Mouse (Mus musculus): ENCODE data around the gene Eaf1. TPM values are rescaled to one million over a fixed set of nuclear protein-coding genes. Genes with fewer than 3 reads are reported as not detected.

Eaf1 gene
- total and polyA plus RNA-seq, 2 experiments from 2014 or later = 6.5 to 7.4 TPM

DNA sequence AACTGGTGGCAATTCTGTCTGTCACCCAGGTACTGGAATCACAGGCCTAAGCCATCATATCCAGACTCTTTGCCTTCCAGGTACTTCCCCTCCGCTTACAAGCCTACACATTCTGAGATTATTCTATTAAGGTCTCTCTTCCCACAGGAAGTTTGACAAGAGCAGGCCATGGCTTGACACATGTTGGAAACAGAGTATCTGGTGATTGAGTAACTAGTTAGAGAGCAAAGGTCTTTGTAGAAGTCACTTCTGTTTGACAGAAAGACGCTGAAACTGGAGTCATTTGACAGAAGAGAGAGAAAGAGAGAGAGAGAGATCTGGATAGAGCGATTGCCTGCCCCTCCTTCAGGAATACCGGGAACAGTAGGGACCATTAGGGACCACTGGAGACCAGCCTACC lies 36.6 kb downstream of the Eaf1 start:
- Histone ChIP-seq H3K9ac (replicated peaks; ENCODE audit: low read depth, low read length) (no peak overlapping the region), H3K27me3 (ENCODE audit: control insufficient read depth, insufficient read depth, low read length) (no peaks in the 10 kb centered on the region), H3K4me2 (ENCODE audit: low read depth, low read length) (no peak overlapping the region), H3K9me3 (replicated peaks; ENCODE audit: control insufficient read depth, low read length) (no peaks in the 10 kb centered on the region), H3K4me3 (ENCODE audit: low read depth, low read length) (no peak overlapping the region), H3K36me3 (replicated peaks; ENCODE audit: control insufficient read depth, insufficient read depth, low read length) (peaks cover 19% of the 10 kb centered on the region; the same call in 1 of the 2 replicates), H3K27ac (ENCODE audit: low read depth) (0 out of 2 replicates have a peak overlapping the region, but pooled peaks have one; percentile 64), H3K4me1 (ENCODE audit: control insufficient read depth, insufficient read depth) (no peaks in the 10 kb centered on the region)
- ATAC-seq (ENCODE audit: insufficient read depth, low read depth) (no peak), DNase-seq (ENCODE audit: low spot score) (no peak)
- WGBS = 85% methylated on average over 4 of the region's 4 CpGs
- TF ChIP-seq CTCF (IDR thresholded peaks at IDR 0.05; ENCODE audit: low read depth) = no peak
- no peak for TF ChIP-seq EP300 (IDR thresholded peaks at IDR 0.05; ENCODE audit: low read depth)

DNA sequence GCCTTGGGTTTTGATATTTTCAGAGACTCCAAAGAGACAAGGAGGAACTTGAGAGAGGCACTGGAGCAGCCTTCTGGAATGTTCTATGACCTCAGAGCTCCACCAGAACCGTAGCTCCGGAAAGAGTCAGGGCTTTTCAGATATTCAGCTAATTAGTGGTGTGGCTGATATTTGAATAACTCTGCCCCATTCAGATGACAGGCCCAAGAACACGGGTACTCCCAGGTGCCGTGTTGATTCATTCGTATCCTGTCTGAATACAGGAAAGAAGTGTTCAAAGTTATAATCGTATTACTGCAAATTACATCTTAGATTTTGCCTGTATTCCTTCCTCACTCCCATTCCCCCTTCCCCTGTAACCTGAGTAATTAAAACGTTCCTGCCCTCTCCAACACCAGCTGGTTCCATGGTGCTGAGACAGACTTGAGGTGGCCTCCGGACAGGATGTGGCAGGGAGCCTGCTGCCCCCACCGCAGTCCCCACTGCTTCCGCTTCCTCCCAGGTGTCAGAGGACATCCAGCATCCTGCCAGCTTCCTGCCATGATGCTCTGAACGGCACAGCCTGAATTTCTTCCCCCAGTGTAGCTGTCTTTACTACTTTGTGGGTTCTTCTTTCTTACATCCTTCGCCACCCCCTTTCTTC lies 37.4 kb downstream of the Eaf1 start:
- peak overlapping the region; percentile 64; the same call in 1 of the 2 replicates for H3K27ac ChIP-seq (ENCODE audit: low read depth)
- ATAC-seq (ENCODE audit: insufficient read depth, low read depth) = 0 out of 2 replicates have a peak, but pooled peaks have one; percentile 44

DNA sequence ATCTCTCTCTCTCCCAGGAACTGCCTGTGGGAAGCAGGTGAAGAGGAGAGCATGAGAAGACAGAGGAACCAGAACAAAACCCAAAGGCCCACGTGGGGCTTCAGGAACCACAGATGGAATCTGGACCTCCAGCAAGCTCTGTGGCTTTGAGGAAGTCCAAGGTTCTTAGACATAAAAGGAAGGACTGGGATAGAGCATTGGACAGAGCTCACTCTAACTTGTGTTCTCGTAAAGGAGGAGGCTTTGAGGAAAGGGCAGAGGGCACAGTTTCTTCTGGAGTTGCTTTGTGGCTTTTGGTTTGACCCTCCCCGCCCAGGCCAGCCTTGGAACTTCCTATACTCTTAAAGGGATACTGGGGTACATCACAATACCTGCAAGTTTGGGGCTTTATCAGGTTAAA lies 38.5 kb downstream of the Eaf1 start:
- Histone ChIP-seq H3K36me3 (replicated peaks; ENCODE audit: control insufficient read depth, insufficient read depth, low read length) (peaks cover 25% of the 10 kb centered on the region; the same call in 1 of the 2 replicates), H3K4me2 (ENCODE audit: low read depth, low read length) (no peak overlapping the region), H3K4me1 (ENCODE audit: control insufficient read depth, insufficient read depth) (no peaks in the 10 kb centered on the region), H3K9ac (replicated peaks; ENCODE audit: low read depth, low read length) (no peak overlapping the region), H3K27me3 (ENCODE audit: control insufficient read depth, insufficient read depth, low read length) (no peaks in the 10 kb centered on the region), H3K9me3 (replicated peaks; ENCODE audit: control insufficient read depth, low read length) (no peaks in the 10 kb centered on the region), H3K4me3 (ENCODE audit: low read depth, low read length) (no peak overlapping the region), H3K27ac (ENCODE audit: low read depth) (peak overlapping the region; percentile 64; the same call in 1 of the 2 replicates)
- no peak for TF ChIP-seq CTCF (IDR thresholded peaks at IDR 0.05; ENCODE audit: low read depth)
- TF ChIP-seq EP300 (IDR thresholded peaks at IDR 0.05; ENCODE audit: low read depth) = no peak
- DNase-seq (ENCODE audit: low spot score) (no peak), ATAC-seq (ENCODE audit: insufficient read depth, low read depth) (no peak)
- 64% methylated on average over 3 of the region's 3 CpGs for WGBS

More for the DNA sequence above, 37.4 kb downstream of the Eaf1 start:
- no peaks in the 10 kb centered on the region for H3K27me3 ChIP-seq (ENCODE audit: control insufficient read depth, insufficient read depth, low read length)
- TF ChIP-seq EP300 (IDR thresholded peaks at IDR 0.05; ENCODE audit: low read depth) = no peak
- TF ChIP-seq CTCF (IDR thresholded peaks at IDR 0.05; ENCODE audit: low read depth) = no peak
- no peaks in the 10 kb centered on the region for H3K9me3 ChIP-seq (replicated peaks; ENCODE audit: control insufficient read depth, low read length)
- no peak for DNase-seq (ENCODE audit: low spot score)
- H3K36me3 ChIP-seq (replicated peaks; ENCODE audit: control insufficient read depth, insufficient read depth, low read length) = peaks cover 16% of the 10 kb centered on the region; the same call in 1 of the 2 replicates
- whole genome bisulfite sequencing = 53% methylated on average over 12 of the region's 12 CpGs
- no peaks in the 10 kb centered on the region for H3K4me1 ChIP-seq (ENCODE audit: control insufficient read depth, insufficient read depth)
- no peak overlapping the region for H3K9ac ChIP-seq (replicated peaks; ENCODE audit: low read depth, low read length)
- H3K4me2 ChIP-seq (ENCODE audit: low read depth, low read length) = no peak overlapping the region
- H3K4me3 ChIP-seq (ENCODE audit: low read depth, low read length) = no peak overlapping the region

DNA sequence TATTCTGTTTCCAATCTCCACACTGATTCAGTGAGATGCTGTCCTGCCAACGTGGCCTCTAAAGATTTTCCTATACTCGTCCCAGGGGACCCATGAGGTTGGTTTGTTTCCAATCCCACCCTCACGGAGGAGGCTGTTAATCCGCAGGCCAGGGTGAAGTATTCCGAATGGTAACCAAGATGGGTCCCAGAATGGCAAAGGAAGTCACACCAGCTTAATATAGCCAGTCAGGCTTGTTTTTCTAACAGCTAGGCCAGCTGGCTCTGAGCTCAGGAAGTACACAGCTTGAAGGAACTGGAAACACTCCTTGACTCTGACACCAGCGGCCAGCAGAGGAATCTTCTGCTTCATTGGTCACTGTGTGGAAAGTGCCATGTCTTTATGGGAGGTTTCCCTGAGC lies 43.1 kb downstream of the Eaf1 start:
- Histone ChIP-seq H3K27me3 (ENCODE audit: control insufficient read depth, insufficient read depth, low read length) (no peaks in the 10 kb centered on the region), H3K9ac (replicated peaks; ENCODE audit: low read depth, low read length) (no peak overlapping the region), H3K4me2 (ENCODE audit: low read depth, low read length) (no peak overlapping the region), H3K4me1 (ENCODE audit: control insufficient read depth, insufficient read depth) (no peaks in the 10 kb centered on the region), H3K4me3 (ENCODE audit: low read depth, low read length) (no peak overlapping the region), H3K27ac (ENCODE audit: low read depth) (peak overlapping the region; percentile 38; the same call in 1 of the 2 replicates), H3K36me3 (replicated peaks; ENCODE audit: control insufficient read depth, insufficient read depth, low read length) (peaks cover 19% of the 10 kb centered on the region; the same call in 1 of the 2 replicates), H3K9me3 (replicated peaks; ENCODE audit: control insufficient read depth, low read length) (no peaks in the 10 kb centered on the region)
- peak; percentile 35 for DNase-seq (ENCODE audit: low spot score)
- TF ChIP-seq CTCF (IDR thresholded peaks at IDR 0.05; ENCODE audit: low read depth) (no peak), EP300 (IDR thresholded peaks at IDR 0.05; ENCODE audit: low read depth) (no peak)
- ATAC-seq (ENCODE audit: insufficient read depth, low read depth) = no peak; the same call in 1 of the 2 replicates
- WGBS = 54% methylated on average over 6 of the region's 6 CpGs

DNA sequence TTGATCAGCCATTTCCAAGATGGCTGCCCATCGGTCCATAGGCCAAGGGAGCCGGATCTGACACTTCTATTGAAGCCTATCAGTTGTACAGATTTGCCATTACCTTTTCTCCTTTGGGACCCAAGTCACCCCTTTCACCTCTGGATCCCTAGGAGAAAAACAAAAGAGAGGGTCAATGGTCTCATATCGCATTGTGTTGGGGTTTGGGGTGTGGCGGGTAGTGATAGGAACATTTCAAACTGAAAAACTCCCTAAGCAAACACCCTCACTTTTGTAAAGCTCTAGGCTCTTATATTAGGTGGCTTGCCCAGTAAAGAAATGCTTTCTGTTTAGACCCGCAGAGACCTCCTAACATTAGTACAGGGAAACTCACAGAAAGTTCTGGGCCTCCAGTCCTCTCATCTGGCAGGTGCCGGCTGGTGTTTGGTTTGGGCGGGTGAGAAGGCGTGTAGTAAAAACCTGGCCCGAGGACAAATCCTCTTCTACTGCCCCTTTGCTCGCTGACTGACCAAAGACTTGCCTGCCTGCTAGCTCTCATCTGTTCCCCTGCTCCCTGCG lies 49.8 kb downstream of the Eaf1 start:
- Histone ChIP-seq H3K9ac (replicated peaks; ENCODE audit: low read depth, low read length) (no peak overlapping the region), H3K4me2 (ENCODE audit: low read depth, low read length) (no peak overlapping the region), H3K27me3 (ENCODE audit: control insufficient read depth, insufficient read depth, low read length) (no peaks in the 10 kb centered on the region), H3K9me3 (replicated peaks; ENCODE audit: control insufficient read depth, low read length) (no peaks in the 10 kb centered on the region), H3K4me3 (ENCODE audit: low read depth, low read length) (no peak overlapping the region), H3K27ac (ENCODE audit: low read depth) (no peak overlapping the region), H3K36me3 (replicated peaks; ENCODE audit: control insufficient read depth, insufficient read depth, low read length) (peaks cover 24% of the 10 kb centered on the region; the same call in 1 of the 2 replicates), H3K4me1 (ENCODE audit: control insufficient read depth, insufficient read depth) (no peaks in the 10 kb centered on the region)
- no peak for DNase-seq (ENCODE audit: low spot score)
- 82% methylated on average over 11 of the region's 11 CpGs for WGBS
- TF ChIP-seq EP300 (IDR thresholded peaks at IDR 0.05; ENCODE audit: low read depth) (no peak), CTCF (IDR thresholded peaks at IDR 0.05; ENCODE audit: low read depth) (no peak)
- ATAC-seq (ENCODE audit: insufficient read depth, low read depth) = no peak

Data from heart, postnatal 0 days (tissue).